In genomic region chr16:17798321-17799180, GRCm38 (mm10) we compare ENCODE assay signal across 8 mouse cellular contexts. TPM values are rescaled to one million over a fixed set of nuclear protein-coding genes. Genes with fewer than 3 reads are reported as not detected.
DNase-seq lines count a peak whose midpoint lies in the region; ATAC-seq and TF ChIP-seq lines count a peak whose summit lies in the region.

No protein-coding gene starts in this region.

- no peak overlapping the region for H3K27ac ChIP-seq in hindbrain, embryonic 14.5 days

- peak; percentile 98 for DNase-seq in heart, adult 11 months
- DNase-seq in heart, adult 8-10 months (ENCODE audit: low spot score), result no peak
- DNase-seq in gastrocnemius, adult 18-20 months (ENCODE audit: low spot score), result peak; percentile 60
- no peak for DNase-seq in hindbrain, embryonic 14.5 days (ENCODE audit: low spot score)
- peak; percentile 57 for DNase-seq in liver
- no peak for DNase-seq in layer of hippocampus, postnatal 25 days (ENCODE audit: extremely low spot score in 1 of 2, low spot score in 1 of 2)
- DNase-seq in left cerebral cortex, adult 8-10 months (ENCODE audit: low spot score in 2 of 2), result no peak

- peak overlapping the region; percentile 79 for H3K4me2 ChIP-seq in hindbrain, embryonic 14.5 days (replicated peaks)
- peak overlapping the region; percentile 68 for H3K4me2 ChIP-seq in myocyte (ENCODE audit: low read depth)

- H3K27me3 ChIP-seq in hindbrain, embryonic 14.5 days (ENCODE audit: control insufficient read depth, insufficient read depth, low read length), result peaks cover 82% of the 10 kb centered on the region
- H3K27me3 ChIP-seq in myocyte (ENCODE audit: control insufficient read depth, insufficient read depth, insufficient read length), result no peaks in the 10 kb centered on the region

- peaks cover 2% of the 10 kb centered on the region; the same call in 1 of the 2 replicates for H3K36me3 ChIP-seq in hindbrain, embryonic 14.5 days (replicated peaks; ENCODE audit: control insufficient read depth, insufficient read depth)
- H3K36me3 ChIP-seq in myocyte (ENCODE audit: control insufficient read depth, insufficient read depth), result no peaks in the 10 kb centered on the region

- TF ChIP-seq POLR2A in myocyte (IDR thresholded peaks at IDR 0.05; ENCODE audit: insufficient read length, low read depth), result peak; percentile 48

- H3K9ac ChIP-seq in hindbrain, embryonic 14.5 days, result peak overlapping the region; percentile 61; the same call in 1 of the 2 replicates

- H3K4me1 ChIP-seq in hindbrain, embryonic 14.5 days (replicated peaks; ENCODE audit: control insufficient read depth, insufficient read depth, low read length), result peaks cover 21% of the 10 kb centered on the region

- no peaks in the 10 kb centered on the region for H3K9me3 ChIP-seq in hindbrain, embryonic 14.5 days (ENCODE audit: control insufficient read depth, low read length)

- H3K4me3 ChIP-seq in hindbrain, embryonic 14.5 days (replicated peaks; ENCODE audit: low read length), result peak overlapping the region; percentile 46
- peak overlapping the region; percentile 64 for H3K4me3 ChIP-seq in myocyte

- WGBS in hindbrain, embryonic 14.5 days, result 2% methylated on average over 32 of the region's 45 CpGs

- peaks cover 26% of the 10 kb centered on the region for H3K79me2 ChIP-seq in myocyte (ENCODE audit: control insufficient read depth, insufficient read depth)

- peak overlapping the region; percentile 19 for H3ac ChIP-seq in myocyte (ENCODE audit: control insufficient read depth, insufficient read length)

- ATAC-seq in hindbrain, embryonic 14.5 days (ENCODE audit: low FRiP score), result no peak

TF ChIP-seq in myocyte, 11 proteins besides CTCF, POLR2A, EP300 and RAD21:
- TF ChIP-seq TCF3 (IDR thresholded peaks at IDR 0.05; ENCODE audit: insufficient read length, low read depth), result no peak
- TF ChIP-seq MYOD1 (IDR thresholded peaks at IDR 0.05; ENCODE audit: control insufficient read depth in 1 of 3, insufficient read length in 2 of 3, low read depth in 2 of 3), result peak in 1 of 3 experiments; percentile 2
- TF ChIP-seq MYOG (IDR thresholded peaks at IDR 0.05; ENCODE audit: control insufficient read depth in 1 of 3, insufficient read depth in 1 of 3, insufficient read length in 2 of 3, low read depth in 2 of 3), result peak in 1 of 3 experiments; percentile 47
TF ChIP-seq in myocyte: peak in this region for 2.

RNA-seq across cellular contexts. Expression of gene Scarf2, which starts 1.5 kb away (rescaled TPM):
- 1 to 10 TPM; 3.3 to 5.2 (median 4.4) TPM for total RNA-seq in heart, adult 8-10 months (2022)
- total RNA-seq in gastrocnemius, adult 18-20 months (2021), result 1 to 10 TPM; 2.6 to 4.0 TPM
- polyA plus RNA-seq in hindbrain, embryonic 14.5 days (2014; fragmentation: Nextera tagmentation; extraction: Ambion mirVana), result 2.9 and 3.4 TPM in 2 replicates
- 25.9 TPM for polyA plus RNA-seq in myocyte (2012; fragmentation: generic; extraction: Trizol)
- 1 to 10 TPM; 2.7 to 2.8 TPM for total RNA-seq in layer of hippocampus, postnatal 25 days (2021)
- 1 to 10 TPM; 4.1 to 4.3 (median 4.1) TPM for total RNA-seq in left cerebral cortex, adult 8-10 months (2022)

RNA-seq across cellular contexts. Expression of gene B830017H08Rik, which starts 34.4 kb away (rescaled TPM):
- not detected for total RNA-seq in heart, adult 8-10 months (2022)
- not detected for total RNA-seq in gastrocnemius, adult 18-20 months (2021)
- polyA plus RNA-seq in hindbrain, embryonic 14.5 days (2014; fragmentation: Nextera tagmentation; extraction: Ambion mirVana), result 6.0 and 6.1 TPM in 2 replicates
- 0.02 TPM for polyA plus RNA-seq in myocyte (2012; fragmentation: generic; extraction: Trizol)
- 1 to 10 TPM; 3.6 to 3.7 TPM for total RNA-seq in layer of hippocampus, postnatal 25 days (2021)
- total RNA-seq in left cerebral cortex, adult 8-10 months (2022), result 1 to 10 TPM; 2.7 to 5.1 (median 3.8) TPM

RNA-seq across cellular contexts. Expression of gene Klhl22, which starts 39.1 kb away (rescaled TPM):
- total RNA-seq in heart, adult 8-10 months (2022), result 10 to 100 TPM; 18.8 to 23.0 (median 19.4) TPM
- 10 to 100 TPM; 21.8 to 23.4 TPM for total RNA-seq in gastrocnemius, adult 18-20 months (2021)
- polyA plus RNA-seq in hindbrain, embryonic 14.5 days (2014; fragmentation: Nextera tagmentation; extraction: Ambion mirVana), result 82.1 and 96.0 TPM in 2 replicates
- 107 TPM for polyA plus RNA-seq in myocyte (2012; fragmentation: generic; extraction: Trizol)
- total RNA-seq in layer of hippocampus, postnatal 25 days (2021), result 100 to 1,000 TPM in 1 of 2 experiments, 10 to 100 TPM in 1; 97.3 to 103 TPM
- 100 to 1,000 TPM in 1 of 4 experiments, 10 to 100 TPM in 3; 82.2 to 105 (median 95.4) TPM for total RNA-seq in left cerebral cortex, adult 8-10 months (2022)

RNA-seq across cellular contexts. Expression of gene Car15, which starts 39.6 kb away (rescaled TPM):
- 1 to 10 TPM; 1.3 to 2.3 (median 1.9) TPM for total RNA-seq in heart, adult 8-10 months (2022)
- 1 to 10 TPM in 1 of 2 experiments, under 1 TPM in 1; 0.87 to 1.2 TPM for total RNA-seq in gastrocnemius, adult 18-20 months (2021)
- polyA plus RNA-seq in hindbrain, embryonic 14.5 days (2014; fragmentation: Nextera tagmentation; extraction: Ambion mirVana), result 2.5 and 3.4 TPM in 2 replicates
- polyA plus RNA-seq in myocyte (2012; fragmentation: generic; extraction: Trizol), result 1.2 TPM
- 10 to 100 TPM; 12.9 to 13.5 TPM for total RNA-seq in layer of hippocampus, postnatal 25 days (2021)
- 10 to 100 TPM in 1 of 4 experiments, 1 to 10 TPM in 3; 6.5 to 13.3 (median 7.8) TPM for total RNA-seq in left cerebral cortex, adult 8-10 months (2022)

Comparison
In these comparisons a context has a peak if more than half of its experiments do, and no peak if none do; other contexts are left out.
1. DNase-seq: peak in heart, adult 11 months (single experiment), gastrocnemius, adult 18-20 months (single experiment) and liver (single experiment); none in heart, adult 8-10 months (single experiment), hindbrain, embryonic 14.5 days (single experiment), layer of hippocampus, postnatal 25 days (0 of 2) and left cerebral cortex, adult 8-10 months (0 of 2).